Mouse (Mus musculus) brain, embryonic 14.5 days (tissue): Measurements from ENCODE around the gene Clcn3. TPM values are rescaled to one million over a fixed set of nuclear protein-coding genes. Genes with fewer than 3 reads are reported as not detected.

Source experiments
- DNase-seq: peaks from one replicate; pipeline ENCODE4 v3.0.0-alpha.2; 2011; ENCODE audit warnings: low read depth
- CTCF ChIP-seq: fragments of 200-500 bp; IDR thresholded peaks from 2 replicates; pipeline ENCODE4 v1.5.1; 2012; ENCODE audit warnings: inconsistent platforms, mild to moderate bottlenecking, moderate library complexity, borderline replicate concordance; ENCODE audit not compliant: insufficient read depth, insufficient read length; ENCODE audit errors: extremely low read depth
- POLR2A ChIP-seq: fragments of 200-500 bp; IDR thresholded peaks from 2 replicates; pipeline ENCODE4 v1.6.1; 2012; ENCODE audit warnings: mild to moderate bottlenecking, inconsistent platforms, borderline replicate concordance; ENCODE audit not compliant: poor library complexity, insufficient read depth, insufficient read length, severe bottlenecking; ENCODE audit errors: extremely low read depth
- polyA plus RNA-seq: library from polyadenylated mRNA; depleted of rRNA; stranded (reverse); fragments of >200 nt; gene quantifications from 2 replicates; pipeline ENCODE4 v1.2.3, GENCODE M21; 2012

Gene Clcn3
- polyA plus RNA-seq, 1 experiment = 47.3 TPM

GRCm38 (mm10) chr8:60947503-60947902, 35.6 kb downstream of the Clcn3 start:
- no peak for DNase-seq

GRCm38 (mm10) chr8:60942867-60943266, 40.2 kb downstream of the Clcn3 start:
- no peak for DNase-seq
- TF ChIP-seq CTCF = no peak
- TF ChIP-seq POLR2A = no peak

More at GRCm38 (mm10) chr8:60947503-60947902, 35.6 kb downstream of the Clcn3 start:
- TF ChIP-seq POLR2A = no peak
- TF ChIP-seq CTCF = no peak

GRCm38 (mm10) chr8:60938717-60939424, 44.2 kb downstream of the Clcn3 start:
- TF ChIP-seq POLR2A (no peak), CTCF (no peak)
- DNase-seq = no peak

GRCm38 (mm10) chr8:60933617-60934016, 49.5 kb downstream of the Clcn3 start:
- no peak for DNase-seq
- TF ChIP-seq POLR2A (no peak), CTCF (no peak)

- DNase-seq = no peak
- TF ChIP-seq POLR2A (no peak), CTCF (no peak)
Measured at GRCm38 (mm10) chr8:60920176-60920575, 62.9 kb downstream of the Clcn3 start.

GRCm38 (mm10) chr8:60919069-60919468, 64.0 kb downstream of the Clcn3 start:
- DNase-seq = no peak
- TF ChIP-seq POLR2A (no peak), CTCF (no peak)

- no peak for TF ChIP-seq CTCF
- TF ChIP-seq POLR2A = no peak
- no peak for DNase-seq
Measured at GRCm38 (mm10) chr8:60912554-60912953, 70.5 kb downstream of the Clcn3 start.

- TF ChIP-seq CTCF (no peak), POLR2A (no peak)
- DNase-seq = no peak
Measured at GRCm38 (mm10) chr8:60912081-60912480, 71.0 kb downstream of the Clcn3 start.

- TF ChIP-seq POLR2A = no peak
- no peak for TF ChIP-seq CTCF
- no peak for DNase-seq
Measured at GRCm38 (mm10) chr8:60900147-60900546, 83.0 kb downstream of the Clcn3 start.

- no peak for TF ChIP-seq CTCF
- TF ChIP-seq POLR2A = no peak
Measured at GRCm38 (mm10) chr8:60895878-60896277, 87.2 kb downstream of the Clcn3 start.

GRCm38 (mm10) chr8:60891757-60892156, 91.3 kb downstream of the Clcn3 start:
- TF ChIP-seq CTCF (no peak), POLR2A (no peak)
- DNase-seq = no peak

More at GRCm38 (mm10) chr8:60895878-60896277, 87.2 kb downstream of the Clcn3 start:
- no peak for DNase-seq

- no peak for TF ChIP-seq POLR2A
- TF ChIP-seq CTCF = no peak
- DNase-seq = no peak
Measured at GRCm38 (mm10) chr8:60890520-60890874, 92.6 kb downstream of the Clcn3 start.
